Mouse (Mus musculus): ENCODE data around the gene Ror1. TPM values are rescaled to one million over a fixed set of nuclear protein-coding genes. Genes with fewer than 3 reads are reported as not detected.
A peak's percentile ranks its signal among the peaks of the same experiment; 100 is the strongest.

Gene Ror1
- total RNA-seq, 2 experiments from 2014 or later, result 4.4 to 5.2 TPM

DNA sequence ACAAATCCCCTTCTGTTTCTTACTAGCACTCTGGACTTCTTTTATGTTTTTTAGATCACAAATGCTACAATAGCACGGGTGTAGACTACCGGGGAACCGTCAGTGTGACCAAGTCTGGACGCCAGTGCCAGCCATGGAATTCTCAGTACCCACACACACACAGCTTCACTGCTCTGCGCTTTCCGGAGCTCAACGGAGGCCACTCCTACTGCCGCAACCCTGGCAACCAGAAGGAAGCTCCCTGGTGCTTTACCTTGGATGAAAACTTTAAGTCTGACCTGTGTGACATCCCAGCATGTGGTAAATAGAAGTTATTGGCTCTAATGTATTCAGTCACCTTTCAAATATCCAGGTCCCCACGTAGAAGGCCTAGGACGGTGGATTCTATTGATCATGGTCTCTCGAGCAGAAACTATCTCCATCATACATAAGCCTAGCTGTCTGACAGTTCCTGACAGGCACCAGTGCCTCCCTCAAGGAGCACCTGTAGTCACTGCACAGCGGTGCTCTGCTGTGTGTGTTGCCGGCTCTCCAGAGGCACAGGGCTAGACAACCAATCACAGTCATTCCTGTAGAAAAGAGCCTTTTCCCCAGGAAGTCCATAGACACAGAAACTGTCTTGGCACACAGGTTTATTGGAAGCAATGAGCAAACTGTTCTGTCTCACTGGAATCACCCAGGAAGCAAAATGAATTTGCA, 316.4 kb downstream of the Ror1 start:
- intact Hi-C loops (cut with DNase I), result no loop called here
- DNase-seq, result no peak

DNA sequence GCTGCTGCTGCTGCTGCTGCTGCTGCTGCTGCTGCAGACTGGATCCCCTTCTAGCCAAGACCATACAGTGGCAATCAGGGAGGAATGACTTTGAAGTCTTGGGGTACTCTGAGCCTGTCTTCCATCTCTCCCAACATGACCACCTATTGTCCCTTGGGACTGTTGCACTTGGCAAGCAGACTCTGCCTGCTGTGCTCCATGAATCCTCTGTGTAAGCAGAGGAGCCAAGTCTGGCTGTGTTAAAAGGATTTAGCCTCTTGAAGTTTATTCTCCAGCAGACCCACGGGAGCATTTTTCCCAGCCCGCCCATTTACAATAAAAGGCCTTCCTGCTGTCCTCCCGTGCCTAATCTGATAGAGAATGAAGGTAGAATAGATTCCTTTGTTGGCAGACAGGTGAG, 327.2 kb downstream of the Ror1 start:
- DNase-seq, result no peak
- intact Hi-C loops (cut with DNase I), result no loop called here

DNA sequence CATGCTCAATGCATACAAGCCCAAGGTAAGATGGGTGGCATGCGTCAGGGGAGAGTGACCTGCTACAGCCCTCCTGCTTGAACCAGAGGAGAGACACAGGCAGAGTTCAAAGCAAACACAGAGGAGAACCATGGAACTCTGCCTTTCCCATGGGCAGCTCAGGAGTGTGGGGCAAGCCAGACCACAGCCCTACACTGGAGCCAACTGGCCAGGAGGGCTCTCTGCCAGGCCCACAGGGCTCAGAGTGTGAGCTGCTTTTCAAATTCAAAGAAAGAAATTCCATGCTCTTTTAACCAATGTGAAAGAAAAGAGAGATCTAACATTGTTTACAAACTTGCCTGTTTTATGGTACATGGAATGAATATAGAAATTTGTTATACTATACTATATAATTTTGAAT, 330.5 kb downstream of the Ror1 start:
- intact Hi-C loops (cut with DNase I), result no loop called here
- no peak for DNase-seq

DNA sequence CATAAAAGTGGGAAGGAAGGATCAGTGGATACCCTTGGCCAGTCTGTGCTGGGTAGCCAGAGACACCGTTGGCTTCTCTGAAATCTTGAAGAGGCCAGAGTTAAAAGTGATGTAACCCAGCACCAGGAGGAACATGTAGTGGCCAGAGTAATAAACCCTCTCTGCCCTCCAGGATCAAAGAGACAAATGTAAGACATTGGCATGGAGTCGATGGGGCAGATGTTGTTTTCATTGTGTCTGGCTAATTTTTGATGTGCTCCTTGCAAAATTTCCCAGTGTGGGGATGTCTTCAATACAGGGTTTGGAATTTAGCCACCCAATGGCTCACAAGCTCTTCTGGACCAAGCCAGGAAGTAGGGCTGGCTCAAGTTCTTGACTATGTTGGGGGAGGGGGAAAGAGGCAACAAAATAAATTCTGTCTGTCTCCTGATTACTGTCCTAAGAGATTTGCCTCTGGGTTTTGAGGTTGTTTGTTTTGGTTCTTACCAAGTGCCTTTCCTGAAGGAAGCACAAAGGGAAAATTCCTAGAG, 333.8 kb downstream of the Ror1 start:
- intact Hi-C loops (cut with DNase I), result no loop called here
- DNase-seq, result peak; percentile 6 to 35

DNA sequence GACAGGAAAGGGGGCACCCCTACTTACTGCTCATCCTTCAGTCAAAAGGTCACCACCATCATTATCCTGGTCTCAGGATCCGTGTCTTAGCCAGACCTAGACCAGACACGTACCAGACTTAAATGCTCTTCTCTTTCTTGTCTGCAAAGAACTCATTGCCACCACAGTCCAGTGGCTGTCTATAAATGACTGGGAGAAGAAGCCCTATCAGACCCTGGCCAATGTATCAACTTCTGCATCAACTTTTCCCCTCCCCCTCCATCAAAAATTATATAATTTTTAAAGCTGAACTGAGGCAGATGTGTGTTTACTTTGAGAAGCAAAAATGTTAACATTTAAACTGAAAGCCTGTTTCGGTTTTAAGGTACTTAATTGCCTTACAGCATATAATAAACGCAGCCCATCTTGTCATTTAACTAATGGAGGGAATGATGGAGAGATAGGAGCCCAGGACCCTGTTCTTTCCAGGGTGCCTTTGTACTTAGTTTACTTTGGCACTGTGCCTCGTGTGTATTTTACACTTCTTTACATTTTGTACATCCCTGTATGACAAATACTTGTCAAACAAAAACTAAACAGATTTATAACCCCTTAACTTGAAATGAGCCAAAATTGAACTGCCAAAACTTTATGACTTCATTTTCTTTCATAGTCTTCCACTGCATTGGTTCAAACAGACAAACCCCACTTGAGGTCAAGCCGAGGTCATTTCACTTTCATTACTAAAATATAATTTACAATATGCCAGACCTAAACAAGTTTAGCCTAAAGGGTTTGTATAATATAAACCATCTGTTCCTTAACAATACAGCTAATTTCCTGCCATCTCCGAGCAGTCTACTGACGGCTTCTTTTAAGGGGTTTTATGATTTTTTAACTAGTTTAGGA, 339.9 kb downstream of the Ror1 start:
- intact Hi-C loops (cut with DNase I), result no loop called here
- DNase-seq, result no peak

DNA sequence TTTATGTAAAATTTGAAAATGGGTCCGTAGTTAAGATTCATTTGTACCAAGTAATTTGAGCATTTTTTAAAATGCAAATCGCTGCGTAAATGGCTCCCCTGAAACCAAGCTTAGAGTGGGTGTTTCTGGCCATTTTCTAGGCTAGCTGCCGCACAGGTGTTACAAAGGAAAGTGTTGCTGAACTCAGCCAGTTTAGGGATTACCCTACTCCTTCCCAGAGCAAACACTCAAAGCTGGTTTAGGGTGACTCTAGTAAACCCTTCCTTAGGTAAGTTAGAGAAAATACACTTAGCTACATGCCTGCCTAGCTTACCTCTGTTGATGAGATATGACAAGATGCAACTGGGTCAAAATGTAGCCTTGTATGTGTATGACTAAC, 340.6 kb downstream of the Ror1 start:
- intact Hi-C loops (cut with DNase I), result no loop called here
- DNase-seq, result no peak

DNA sequence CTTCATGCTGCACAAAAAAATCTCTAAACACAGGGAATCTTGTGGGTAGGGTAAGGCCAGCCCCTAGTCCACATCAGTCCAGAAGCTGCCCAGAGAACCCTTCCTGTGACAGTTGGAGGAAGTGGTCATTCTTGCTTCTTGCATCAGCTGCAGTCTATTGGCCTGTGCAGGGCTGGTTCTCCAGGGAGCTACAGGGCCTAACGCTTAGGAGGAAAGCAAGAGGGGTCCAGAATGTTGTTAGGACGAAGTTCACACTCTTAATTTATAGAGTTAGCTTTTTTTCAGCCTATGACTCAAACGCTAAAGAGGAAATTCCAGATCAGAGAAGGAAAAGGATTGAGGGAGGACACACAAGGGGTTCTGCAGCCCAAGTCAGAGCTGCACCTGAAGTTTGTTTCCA, 351.3 kb downstream of the Ror1 start:
- no peak for DNase-seq
- intact Hi-C loops (cut with DNase I), result no loop called here

DNA sequence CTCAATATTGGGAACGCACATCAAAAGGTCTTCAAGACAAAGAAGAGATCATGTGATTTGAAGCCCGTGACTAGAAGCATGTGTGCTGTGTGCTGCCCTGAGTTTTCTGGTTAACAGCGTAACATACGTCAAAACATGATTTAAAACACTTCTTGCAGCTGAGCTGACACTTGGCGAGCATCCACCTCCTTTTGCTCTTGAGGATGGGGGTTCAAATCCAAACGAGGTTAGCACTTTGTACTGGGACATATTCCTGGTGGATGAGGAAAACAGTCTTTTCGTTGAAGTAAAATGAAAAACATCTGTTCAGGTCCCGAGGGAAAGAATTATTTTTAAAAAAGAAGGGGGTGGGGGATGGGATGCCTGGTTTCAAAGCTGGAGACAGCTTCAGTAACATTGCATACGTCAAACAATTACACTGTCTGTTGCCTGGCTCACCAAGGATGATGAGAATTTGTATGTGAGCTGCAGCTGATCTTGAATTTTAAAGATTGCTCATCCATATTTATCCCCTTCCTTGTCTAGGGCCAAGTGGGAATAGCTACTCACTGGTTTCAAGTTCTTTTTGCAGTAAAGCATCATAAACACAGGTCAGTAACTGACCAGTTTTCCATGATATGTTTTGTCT, 367.0 kb downstream of the Ror1 start:
- intact Hi-C loops (cut with DNase I), result no loop called here
- DNase-seq, result peak; percentile 5 to 17

DNA sequence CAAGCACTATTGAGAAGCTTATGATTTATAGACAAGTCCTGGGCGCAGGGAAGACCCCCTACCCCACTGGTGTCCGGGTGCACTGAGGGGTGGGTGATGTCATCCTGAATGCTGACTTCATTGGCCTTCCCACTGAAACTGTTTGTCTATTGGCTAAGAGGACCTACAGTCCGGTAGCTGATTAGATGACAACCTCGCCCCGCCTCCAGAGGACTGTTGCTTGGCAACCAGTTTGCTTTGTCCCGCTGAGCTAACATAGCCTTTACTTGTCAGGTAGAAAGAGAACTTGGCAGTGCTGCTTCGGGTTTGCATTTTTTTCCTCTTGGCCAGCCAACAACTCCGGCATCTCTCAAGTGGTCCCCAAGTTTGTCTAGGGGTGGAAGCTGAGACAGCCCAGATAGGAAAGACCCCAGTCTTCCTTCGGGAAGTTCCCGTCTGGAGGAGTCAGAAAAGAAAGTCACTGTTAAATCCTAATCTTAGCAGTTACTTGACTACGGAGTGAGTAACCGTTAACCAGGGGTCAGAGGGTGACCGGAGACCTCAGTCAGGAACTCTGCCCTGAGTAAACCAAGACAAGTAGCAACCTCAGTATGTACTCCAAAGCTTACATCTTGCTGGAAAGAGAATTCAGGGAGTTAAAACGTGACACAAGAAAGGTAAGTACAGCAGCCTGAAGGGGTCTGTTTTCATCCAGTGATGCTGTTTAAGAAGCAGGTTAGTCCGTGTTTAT, 383.2 kb downstream of the Ror1 start, which contains the start of gene Ube2u:
Ube2u (plus strand) TSS at position 258 of the 730 bp plus-strand sequence.
- intact Hi-C loops (cut with DNase I), result no loop called here
- DNase-seq, result peak in 1 of 2 experiments; percentile 29

DNA sequence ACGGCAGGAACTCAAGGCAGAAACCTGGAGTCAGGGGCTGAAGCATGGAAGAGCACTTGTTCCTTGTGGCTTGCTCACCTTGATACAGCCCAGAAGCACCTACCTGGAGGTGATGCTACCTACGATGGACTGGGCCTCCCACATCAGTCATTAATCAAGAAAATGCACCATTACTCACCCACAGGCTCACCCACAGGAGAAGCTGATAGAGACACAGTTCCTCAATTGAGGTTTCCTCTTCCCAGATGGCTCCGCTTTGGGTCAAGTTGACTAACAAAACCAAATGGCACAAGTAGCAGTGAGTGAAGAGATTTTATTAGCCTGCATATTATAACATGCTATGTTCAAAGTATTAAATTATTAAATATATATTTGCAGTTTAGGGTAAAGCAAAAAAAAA, 392.9 kb downstream of the Ror1 start:
- intact Hi-C loops (cut with DNase I), result no loop called here
- DNase-seq, result no peak

Other genes starting within 250 kb of the Ror1 start
- 100 to 1,000 TPM; 248 to 254 TPM for gene Pgm1, start 166.4 kb upstream of the Ror1 start, total RNA-seq (2021)
- 1 to 10 TPM; 5.7 to 6.0 TPM for gene Itgb3bp, start 166.0 kb upstream of the Ror1 start, total RNA-seq (2021)